Mouse (Mus musculus) adrenal gland, postnatal 10 days (tissue): ENCODE measurements at regions not wholly inside any gene's neighbourhood (a gene's known extent, or its start where the extent isn't known, plus 50 kb on each side); places are given as distances from the start of the nearest gene placed in this dataset.

Experiments used
- DNase-seq: peaks from one replicate; pipeline ENCODE4 v3.0.0; 2021; ENCODE audit warnings: mixed read lengths

DNA sequence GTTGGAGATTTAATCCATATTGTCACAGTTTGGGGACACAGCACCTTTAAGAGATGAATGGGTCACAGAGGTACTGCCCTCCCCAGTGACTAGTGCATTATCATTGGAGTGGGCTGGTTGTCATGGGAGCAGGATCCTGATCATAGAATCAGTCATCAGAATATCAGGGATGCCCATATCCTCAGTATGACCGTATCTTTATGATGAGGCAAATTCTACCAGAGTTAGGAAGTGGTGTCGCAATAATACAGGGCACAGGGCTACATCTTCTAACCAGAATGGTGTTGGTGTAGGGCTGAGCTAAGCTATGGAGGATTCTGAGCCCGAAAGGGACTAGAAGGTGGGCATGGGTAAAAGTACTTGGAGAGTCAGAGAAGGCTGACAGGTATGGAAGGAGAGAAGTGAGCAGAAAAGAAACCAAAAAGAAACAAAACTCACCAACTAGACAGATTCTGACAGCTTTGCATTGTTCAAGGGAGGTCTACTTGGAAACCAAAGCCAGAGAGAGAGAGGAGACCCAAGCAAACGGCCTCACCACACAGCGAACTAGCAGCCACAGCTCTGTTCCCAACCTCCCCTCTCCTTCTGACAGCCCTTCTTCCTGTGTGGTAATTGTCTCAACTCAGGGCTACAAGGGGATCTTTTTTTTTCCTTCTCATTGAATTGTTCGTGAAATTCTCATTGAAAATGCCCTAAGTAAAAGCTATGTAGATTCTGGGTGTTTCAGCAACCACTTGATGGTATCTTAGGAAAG, 129.2 kb downstream of the Lrrc30 start:
- DNase-seq: no peak

DNA sequence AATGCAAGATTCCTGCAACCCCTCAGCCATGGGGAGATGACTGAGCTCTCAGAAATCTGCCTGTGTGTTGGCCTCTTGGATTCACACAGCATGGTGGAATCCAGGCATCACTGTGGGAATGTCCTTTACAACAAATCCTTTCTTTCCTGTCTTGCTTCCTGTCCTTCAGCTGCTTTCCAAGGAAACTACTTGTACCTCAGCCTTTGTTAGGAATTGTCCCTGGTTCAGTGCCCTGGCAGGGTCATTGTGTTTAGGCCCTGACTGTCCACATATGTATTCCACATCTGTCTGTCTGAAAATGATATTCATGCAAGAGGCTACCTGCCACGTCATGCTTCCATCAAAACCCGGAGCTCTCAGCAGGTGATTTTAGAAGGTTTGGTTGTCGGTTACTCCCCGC, 129.9 kb downstream of the Lrrc30 start:
- no peak for DNase-seq

DNA sequence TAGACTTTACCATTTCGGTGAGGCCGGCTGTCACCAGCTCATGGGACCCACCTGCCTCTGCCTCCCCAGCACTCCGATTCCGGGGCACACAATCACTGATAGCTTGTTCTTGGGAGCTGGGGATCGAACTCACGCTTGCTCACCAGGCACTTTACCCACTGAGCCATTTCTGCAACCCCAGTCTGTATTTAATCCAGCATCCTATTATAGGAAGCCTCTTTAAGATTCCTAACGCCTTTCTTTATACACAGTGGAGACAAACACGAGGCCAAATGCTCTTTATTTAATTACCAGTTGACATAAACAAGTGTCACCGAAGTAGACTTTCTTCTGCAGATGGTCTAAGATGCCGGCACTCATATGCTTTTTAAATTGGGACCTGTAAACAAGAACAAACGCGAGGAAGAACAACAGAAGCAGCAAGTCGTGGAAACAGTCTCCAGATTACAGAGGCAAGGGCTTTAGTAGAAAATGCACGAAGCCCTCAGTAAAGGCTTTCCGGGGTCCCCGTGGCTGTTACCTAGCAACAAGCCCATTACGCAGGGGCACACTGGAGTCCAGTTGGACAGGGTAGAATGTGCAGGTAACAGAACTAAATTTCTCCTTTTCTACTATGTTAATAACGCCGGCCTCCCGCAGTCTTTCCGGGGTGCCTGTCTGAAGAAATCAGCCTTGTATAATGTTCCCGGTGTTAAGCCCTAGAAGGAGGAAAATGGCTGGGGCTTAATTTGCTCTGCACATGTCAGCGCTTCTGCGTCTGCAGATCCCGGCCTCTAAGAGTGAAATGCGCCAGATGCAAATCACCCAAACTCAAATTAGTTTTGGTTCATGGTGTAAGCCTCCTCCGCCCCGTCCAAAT, 132.5 kb downstream of the Lrrc30 start:
- no peak for DNase-seq

DNA sequence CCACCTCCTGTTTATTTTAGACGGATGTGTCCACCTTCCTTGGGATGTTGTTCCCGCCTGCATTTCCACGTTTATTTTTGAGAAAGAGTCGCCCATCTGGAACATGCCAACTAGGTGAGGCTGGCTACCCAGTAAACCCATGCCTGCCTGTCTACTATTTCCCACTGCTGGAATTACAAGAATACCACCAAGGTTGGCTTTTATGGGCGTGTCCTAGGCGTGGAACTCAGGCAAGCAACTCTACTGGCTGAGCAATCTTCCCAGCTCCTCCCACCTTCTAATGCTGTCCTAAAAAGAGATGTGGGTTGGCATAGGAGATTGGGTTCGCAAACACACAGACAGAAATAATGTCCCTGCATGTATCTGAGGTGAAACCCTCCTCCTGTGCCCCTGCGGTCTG, 135.1 kb downstream of the Lrrc30 start:
- no peak for DNase-seq

DNA sequence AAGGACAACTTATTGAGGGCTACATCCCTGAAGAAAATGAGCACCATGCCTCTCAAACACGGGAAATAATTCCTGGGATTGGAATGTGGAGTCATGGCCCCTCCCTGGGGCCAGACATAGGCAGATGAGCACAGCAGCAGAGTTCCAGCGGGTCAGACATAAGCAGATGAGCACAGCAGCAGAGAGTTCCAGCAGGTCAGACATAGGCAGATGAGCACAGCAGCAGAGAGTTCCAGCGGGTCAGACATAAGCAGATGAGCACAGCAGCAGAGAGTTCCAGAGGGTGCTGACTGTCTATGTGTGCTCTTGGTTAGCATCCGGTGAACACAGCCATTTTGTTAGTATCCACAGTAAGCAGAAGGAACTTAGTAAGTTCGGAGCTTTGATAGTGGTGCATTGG, 126.2 kb upstream of the Ptprm start:
- DNase-seq: no peak

DNA sequence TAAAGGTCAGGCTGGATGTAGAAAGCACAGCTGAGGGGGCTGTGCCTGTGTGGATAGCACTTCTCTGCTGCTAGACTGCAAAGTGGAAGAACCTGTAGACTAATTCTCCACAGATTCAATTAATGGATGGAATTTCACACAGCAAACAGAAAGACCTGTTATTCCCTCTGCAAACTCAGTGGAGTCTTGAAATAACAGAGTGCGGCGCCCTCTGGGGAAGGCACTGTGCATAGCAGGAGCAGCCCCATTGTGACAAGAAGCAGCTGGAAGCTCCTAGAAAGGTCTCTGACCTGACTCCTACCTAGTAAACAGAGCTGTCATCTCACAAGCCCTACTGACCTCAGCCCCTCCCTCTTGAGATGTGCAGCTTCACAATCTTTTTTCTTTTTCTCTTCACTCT, 118.9 kb upstream of the Ptprm start:
- DNase-seq: peak; percentile 84

DNA sequence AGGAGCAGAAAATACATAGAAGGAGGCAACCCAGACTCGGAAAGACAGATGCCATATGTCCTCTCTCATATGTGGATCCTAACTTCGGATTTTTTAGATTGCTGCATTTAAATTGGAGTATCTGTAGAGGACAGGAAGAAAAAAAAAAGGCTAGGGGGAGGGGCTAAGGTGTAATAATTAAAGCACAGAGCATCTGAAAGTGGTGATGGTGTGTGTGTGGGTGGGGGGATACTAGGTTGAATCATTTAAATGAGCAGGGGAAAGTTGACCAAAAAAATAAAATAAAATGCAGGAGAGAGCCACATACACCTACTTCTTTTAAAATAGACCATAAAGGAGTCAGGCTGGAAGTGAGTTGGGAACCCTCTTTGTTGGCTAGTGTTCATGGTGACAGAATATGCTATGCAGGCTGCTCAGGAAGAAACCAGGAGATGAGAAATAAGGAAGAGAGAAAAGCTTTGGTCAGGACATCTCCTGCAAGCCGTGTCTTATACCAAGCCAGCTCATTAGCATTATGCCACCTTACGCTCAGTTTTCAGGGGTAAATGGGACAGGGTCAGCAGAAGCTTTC, 104.7 kb upstream of the Ptprm start:
- DNase-seq: no peak

DNA sequence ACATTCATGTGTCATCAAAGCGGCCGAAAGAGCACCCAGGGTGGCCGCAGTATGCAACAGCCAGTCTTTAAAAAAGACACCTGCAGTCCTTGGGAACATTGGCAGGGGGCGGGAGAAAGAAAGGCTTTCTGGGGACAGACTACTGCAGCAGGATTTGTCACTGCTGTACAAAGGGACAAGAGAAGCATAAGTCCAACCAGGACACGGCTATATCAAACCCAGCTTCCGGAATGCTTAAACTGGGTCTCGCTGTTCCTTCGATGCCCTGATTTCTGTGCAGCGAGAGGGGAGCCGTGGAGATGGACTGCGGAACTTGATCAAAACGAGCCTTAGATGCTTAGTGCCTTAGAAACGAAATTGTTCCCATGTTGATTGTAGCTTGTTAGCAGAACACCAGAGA, 97.7 kb upstream of the Ptprm start:
- DNase-seq: no peak

DNA sequence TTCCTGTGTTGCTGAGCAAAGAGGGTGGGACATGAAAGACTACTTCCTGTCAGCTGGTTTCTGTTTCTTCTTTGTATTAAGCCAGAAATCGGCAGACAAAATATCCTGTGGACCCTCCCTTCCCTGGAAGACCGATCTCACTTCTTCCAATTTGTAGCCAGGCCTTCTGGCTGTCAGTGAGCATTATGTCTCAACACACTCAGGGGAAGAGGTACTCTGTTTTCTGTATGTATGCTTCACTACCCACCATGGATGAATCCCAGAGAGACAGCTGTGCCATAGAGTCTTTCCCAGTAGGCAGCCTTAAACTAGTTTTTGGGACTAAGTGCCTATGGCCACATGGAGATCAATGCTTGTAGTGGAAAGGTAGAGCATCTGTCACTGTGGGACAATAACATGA, 96.8 kb upstream of the Ptprm start:
- DNase-seq: no peak

DNA sequence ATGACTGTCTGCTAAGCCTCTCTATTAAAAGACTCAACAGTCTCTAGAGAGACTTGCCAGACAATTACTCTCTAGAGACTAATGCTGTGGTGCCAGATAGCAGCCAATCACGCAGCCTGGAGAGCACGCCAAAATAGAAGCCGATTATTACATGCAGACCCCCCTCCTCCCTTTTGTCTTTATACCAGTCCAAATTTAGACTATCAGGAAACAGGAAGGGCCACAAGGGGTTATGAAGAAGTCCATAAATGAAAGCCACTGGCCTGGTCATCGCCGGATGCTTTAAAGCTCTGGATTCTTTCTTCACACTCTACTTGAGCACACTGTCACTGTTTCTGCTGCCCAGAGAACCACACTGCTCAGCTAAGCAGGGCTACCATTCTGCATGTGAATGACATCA, 95.8 kb upstream of the Ptprm start:
- DNase-seq: no peak

DNA sequence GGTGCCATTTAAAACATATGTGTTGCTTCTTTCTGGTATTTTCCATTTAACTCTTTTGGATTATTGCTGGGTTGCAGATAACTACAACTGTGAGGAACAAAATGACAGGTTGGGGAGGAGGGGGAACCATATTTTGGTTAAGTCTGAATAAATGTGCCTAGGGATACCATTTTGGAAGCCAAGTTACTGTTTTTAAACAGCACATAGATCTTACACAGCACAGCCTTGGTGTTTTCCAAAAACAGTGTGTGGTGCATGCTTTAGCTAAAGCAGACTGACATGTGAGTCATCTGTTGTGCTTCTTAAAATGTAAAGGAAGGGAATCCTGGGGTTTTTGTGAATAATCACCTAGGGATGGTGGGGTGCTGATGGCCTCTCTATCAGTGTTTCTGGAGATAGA, 91.7 kb upstream of the Ptprm start:
- DNase-seq: no peak

DNA sequence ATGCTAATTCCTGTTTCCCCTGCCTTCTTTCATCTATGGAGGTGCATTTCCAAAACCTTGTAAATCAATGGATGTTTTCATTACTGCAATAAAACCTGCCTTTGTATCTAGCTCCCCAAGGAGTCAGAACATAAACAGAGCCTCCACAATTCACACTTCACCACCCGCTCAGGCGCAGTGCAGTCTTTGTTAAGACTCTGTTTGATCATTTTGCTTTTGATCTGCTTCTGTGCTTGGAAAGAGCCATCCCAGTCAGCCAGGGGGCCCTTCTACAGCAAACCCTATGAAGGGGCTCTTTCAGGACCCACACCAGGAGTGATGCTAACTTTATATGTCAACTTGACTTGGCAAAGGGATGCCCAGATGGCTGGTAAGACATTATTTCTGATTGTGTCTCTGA, 86.7 kb upstream of the Ptprm start:
- no peak for DNase-seq

DNA sequence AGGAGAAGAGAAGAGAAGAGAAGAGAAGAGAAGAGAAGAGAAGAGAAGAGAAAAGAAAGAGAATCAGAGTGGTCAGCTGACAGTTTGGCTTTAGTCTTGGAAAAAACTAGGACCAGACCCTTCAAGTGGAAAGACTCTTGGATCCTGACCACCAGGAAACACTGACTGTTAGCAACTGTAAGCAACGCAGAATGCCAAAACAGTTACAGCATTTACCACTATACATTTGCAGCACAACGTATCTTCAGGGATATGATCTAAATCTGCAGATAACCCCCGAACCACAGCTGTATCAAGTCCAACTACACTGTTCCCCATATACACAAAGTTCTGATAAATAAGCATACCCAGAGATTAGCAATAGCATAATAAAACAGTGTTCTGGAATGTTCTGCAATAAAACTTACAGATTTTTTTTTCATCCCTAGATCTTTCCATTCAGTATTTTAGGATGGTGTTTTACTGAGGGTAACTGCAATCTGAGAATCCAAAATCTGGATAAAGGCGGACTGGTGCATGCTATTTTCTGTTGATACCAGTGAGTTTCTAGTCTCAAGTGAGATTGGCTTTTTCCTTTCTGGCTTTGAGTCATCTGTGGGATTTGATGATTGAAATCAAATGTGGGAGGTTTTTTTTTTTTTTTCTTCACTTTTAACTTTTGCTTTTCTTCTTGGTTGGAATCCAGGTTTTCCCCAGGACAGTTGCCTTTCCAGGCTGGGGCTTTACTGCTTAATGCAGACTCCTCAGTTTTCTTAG, 65.9 kb upstream of the Ptprm start:
- DNase-seq: no peak

DNA sequence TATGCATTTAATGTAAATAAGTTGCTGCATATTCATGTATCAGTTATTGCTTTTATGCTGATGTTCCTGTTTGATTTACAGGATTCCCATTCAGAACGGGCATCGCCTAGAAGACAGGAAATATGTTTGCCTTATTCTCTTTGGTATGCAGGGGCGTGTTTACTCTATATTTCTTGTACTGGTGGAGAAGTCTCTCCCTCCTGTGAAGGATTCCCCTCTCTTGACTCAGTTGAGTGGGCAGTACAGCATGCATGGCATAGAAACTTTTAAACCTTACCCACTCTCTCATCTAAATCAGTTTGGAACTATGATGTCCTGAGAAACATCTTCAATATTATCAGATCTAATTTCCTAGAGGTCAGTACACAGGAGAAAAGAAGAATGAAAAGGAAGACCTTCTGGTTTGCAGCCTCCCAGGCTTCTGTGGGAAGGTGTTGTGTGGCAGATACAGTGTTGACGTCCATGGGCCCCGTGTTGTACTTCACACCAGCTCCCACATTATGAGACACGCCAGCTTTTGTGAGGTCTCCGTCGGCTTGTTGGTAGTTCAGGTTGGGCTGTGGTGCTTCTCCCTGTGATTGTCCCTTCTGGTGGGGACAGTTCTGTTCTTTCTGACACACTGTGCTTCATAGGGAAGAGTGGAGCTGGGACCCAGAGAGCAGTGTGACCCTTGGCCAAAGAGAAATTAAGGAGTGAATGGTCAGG, 58.4 kb upstream of the Ptprm start:
- DNase-seq: no peak

DNA sequence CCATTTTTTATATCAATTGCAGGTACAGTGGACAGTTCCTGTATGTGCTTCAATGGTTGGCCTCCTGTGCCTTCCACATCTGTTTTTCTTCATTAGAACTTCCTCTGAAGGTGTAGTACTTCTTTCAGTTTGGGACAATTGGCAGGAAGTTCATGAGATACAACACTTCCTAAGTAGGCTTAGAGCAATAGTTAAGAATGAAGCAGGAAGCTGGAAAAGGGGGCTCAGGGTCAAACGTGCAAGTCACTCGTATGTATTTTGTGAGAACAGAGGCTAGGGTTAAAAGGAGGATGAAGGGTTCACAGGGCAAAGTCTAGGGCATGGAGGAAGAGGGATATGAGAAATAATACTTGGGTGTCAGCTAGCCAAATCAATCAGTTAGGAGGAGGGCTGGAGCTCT, 55.7 kb upstream of the Ptprm start:
- no peak for DNase-seq

DNA sequence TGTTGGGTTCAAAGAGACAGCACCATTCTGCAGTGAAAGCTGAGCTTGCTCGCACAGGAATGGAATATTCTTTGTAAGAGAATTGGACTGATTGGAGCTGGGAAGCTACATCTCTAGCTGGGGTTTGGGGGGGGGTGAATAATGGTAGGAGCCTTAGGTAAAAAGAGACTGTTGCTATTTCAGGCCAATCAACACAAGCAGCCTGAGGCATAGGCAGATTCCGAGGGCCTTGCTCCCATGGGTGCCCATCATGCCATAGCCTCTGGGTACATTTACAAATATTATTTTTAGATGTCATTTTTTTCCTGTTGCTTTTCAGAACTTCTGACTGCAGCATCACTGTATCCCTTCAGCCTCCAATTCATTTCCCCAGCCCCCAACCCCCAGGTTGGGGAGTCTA, 51.7 kb upstream of the Ptprm start:
- DNase-seq: no peak
